Mouse (Mus musculus) adrenal gland, postnatal 25 days (tissue): ENCODE results near the gene Foxd4. TPM values are rescaled to one million over a fixed set of nuclear protein-coding genes. Genes with fewer than 3 reads are reported as not detected.

Experiments used
- DNase-seq: peaks from one replicate; pipeline ENCODE4 v3.0.0; 2021; ENCODE audit warnings: mixed read lengths
- long read RNA-seq: library from polyadenylated mRNA; stranded (forward); transcript quantifications from one replicate; pipeline ENCODE4 v2.0.0, GENCODE M21; 2021
- total RNA-seq: library from RNA; stranded (reverse); gene quantifications from 2 replicates; pipeline ENCODE4 v1.2.3, GENCODE M21; 2021

The Foxd4 gene
- not detected in 2 replicates for total RNA-seq
- long read RNA-seq: 0 reads

DNA sequence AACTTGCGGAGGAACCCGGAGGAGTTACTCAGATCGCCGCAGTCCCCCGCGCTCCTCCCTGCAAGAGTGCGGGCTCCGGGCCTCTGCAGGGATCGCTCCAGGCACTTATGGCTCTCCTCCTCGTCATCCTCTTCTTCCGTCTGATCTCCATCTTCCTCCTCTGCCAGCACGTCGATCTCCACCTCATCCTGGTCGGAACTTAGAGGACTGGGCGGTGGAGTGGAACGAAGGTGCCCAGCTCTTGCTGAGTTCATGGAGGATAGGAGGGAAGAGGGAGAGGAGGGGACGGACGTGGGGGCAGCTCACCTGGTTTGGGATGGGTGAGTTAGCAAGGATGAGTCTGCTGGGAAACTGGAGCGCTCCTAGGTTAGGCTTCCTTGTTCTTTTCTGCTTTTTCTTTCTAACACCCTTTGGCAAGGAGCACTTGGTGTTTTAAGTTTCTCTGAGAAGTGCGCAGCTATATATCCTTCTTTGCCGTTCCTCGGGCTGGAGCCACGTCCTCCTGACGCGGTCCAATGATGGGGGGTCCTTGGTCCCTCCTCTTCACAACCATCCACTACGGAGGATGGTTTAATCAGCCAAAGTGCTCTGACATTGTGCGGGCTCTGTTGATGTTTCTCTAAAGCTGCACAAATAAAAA, at the start of gene Foxd4:
Foxd4 (minus strand) TSS at position 617 of the 640 bp plus-strand sequence.
- no peak for DNase-seq

DNA sequence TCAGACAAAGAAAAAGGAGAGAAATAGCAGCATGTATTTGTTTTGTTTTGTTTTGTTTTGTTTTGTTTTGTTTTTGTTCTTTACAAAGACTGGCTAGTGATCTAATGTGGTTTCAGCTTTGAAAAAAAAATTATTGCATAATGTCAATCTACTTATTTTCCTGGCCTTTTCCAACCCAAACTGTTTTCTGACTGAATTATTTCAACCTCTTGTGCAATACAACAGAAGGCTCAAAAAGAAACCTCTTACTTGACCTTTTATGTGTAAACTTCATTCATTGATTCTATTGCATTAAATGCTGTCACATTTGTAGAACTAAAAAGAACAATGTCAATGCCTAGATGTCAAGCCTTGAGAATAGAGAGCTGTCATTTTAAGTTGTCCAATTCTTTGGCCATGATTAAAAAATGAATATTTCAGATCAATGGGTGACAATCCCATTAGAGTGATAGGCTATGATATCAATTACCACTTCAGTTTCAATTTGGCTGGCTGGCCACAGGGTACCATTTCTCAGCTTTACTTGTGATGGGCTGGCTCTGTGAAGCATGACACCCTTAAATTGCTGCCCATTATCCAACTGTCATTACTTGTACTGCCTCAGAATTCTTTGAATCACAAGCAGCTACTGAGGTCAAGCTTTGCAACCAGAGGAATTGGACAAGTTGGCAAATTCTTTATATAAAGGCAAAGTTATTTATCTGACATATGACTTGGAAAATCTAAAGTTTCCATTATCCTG, 44.7 kb upstream of the Foxd4 start:
- DNase-seq: no peak

DNA sequence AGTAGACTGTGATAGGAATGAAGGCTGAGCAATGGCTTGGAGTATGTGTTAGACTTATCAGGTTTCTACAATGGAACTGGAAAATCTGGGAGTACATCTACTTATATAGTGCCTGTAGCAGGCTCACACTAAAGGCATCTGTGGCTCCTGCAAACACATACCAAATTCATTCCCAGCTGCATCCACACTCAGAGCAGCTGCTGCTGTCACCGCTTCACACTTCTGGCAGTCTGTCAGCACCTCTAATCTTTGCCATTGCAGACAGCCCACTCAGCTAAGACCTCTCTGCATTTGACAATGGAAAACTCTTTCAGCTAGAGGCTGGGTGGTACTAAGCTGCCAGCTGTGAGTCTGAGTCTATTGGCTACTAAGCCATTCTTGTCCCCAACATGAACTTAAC, 36.1 kb upstream of the Foxd4 start:
- no peak for DNase-seq

DNA sequence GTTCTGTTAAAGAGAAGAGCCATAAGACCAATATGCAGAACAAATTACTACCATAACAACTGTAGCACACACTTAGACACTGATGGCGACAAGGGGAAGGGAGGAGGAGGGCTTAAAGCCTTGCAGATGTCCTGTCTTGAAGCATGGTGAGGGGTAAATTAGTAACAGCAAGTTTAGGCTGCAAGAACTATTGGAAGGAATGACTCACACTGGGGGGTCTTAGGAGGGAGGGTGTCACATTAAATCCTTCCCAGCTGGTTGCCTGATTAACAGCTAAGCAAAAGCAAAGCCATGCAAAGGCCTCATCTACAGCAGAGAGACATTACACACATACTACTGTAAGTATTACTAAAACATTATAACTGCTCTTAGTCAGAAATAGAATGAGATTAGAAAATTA, 28.0 kb upstream of the Foxd4 start:
- DNase-seq: no peak

DNA sequence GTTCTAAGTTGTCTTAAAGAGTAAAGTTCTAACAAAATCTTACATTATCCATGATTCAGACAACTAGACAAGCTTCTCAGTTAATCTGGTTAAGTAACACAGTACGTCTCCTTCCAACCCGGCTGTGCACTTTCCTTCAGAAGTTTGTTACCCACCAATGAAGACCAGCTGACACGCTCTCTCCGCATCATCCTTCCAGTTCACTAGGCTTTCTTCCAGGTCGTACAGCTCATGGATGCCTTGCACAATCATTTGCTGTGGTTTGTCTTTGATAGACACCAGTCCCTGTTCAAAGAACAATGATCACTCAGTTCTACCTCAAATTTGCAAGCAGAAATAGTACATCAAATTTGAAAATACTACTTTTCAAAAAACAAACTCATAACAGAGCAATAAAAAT, 19.9 kb upstream of the Foxd4 start:
- DNase-seq: no peak

DNA sequence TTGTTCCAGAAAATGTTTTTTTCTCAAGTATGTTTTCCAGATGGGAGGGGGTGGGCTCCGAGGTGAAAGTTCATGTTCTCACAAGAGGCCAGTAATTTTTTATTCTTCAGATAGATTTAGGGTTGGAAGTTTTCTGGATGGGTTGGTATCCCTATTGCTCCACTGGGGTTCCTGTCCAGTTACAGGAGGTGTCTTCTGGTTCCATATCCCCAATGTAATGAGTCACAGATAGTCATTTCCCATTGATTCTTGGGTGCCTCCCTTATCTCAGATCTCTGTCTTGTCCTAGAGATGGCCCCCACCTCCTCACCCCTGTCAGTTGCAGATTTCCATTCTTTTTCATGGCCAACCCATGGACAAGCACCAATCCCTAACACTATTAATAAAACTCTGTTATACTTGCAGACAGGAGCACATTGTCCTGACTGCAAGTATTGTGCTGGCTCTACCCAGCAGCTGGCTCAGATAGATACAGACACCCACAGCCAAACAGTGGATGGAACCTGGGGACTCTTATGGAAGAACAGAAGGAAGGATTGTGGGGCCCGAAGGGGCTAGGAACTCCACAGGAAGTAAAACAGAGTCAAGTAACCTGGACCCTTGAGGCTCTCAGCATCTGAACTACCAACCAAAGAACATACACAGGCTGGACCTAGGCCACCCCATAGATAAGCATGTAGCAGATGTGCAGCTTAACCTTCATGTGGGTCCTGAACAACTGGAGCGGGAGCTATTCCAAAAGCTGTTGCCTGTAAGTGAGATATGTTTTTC, 7.6 kb upstream of the Foxd4 start:
- DNase-seq: no peak

DNA sequence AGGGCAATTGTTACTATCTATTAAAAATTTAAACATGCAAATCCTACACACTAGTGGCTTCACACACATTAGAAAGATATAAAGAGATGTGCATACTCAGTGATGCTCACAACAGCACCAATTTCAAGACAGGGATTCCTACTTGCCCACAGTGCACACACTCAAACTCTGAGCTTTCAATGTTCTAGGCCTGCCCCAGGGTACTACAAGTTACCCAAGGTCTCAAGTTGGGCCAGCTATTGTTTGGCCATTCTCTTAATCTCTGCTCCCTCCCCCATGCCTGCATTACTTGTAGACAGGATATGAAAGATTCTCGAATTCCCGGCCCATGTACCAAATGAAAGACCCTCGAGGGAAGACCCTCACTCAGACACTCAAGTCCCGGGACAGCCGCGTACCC, 6.7 kb upstream of the Foxd4 start:
- DNase-seq: no peak

DNA sequence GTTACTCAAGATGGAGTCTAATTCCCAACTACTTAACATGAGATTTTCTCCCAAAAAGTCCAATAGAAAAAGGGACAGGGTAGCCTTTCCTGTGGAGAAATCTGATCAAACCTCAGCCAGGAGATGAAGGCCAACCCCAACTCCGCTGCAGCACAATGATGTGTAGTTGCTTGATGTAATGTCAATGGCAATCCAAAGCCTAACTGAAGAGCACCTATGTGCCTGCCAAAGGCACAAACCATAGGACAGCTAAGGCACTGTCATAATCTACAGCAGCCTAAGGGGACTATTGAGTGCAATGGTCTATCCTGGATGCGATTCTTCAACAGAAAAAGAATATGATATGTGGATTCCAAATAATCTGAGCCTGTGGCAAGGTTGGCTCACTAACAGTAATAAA, 1.8 kb upstream of the Foxd4 start:
- no peak for DNase-seq

DNA sequence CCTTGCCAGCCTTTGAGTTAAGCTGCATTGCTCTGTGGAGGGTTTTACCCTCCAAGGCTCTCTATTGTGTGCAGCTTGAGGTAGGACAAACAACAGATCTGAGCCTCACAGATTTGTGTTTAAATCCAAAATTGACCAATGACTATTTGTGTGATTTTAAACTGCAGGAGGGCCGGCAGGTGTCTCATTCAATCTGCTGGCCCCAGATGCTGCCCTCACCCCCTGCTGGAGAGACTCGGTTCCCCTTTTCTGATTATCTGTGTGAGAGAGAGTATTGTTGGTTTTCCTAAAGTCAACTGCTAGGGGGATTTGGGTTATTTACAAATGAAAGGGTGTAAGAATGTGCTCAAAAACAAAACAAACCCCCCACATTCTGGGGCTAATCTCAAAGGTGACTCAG, 1.3 kb upstream of the Foxd4 start:
- DNase-seq: no peak

DNA sequence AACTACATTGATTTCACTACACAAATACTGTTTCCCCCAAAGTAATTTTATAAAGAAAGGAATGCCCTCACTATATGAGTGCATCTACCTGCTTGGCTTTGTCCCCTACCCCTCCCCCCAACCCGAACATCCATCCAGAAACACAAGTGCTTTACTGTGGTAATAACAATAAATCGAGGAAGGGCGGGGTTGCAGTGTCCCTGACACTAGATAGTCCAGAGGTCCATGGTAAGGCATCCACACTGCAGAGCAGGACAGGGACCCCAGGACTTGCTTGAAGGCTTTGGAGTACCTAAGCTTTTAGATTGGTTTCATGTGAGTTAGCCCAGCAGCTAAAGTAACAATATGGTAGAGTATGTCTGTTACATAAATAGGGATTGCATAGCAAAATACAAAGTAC, 669 bp upstream of the Foxd4 start:
- DNase-seq: no peak

DNA sequence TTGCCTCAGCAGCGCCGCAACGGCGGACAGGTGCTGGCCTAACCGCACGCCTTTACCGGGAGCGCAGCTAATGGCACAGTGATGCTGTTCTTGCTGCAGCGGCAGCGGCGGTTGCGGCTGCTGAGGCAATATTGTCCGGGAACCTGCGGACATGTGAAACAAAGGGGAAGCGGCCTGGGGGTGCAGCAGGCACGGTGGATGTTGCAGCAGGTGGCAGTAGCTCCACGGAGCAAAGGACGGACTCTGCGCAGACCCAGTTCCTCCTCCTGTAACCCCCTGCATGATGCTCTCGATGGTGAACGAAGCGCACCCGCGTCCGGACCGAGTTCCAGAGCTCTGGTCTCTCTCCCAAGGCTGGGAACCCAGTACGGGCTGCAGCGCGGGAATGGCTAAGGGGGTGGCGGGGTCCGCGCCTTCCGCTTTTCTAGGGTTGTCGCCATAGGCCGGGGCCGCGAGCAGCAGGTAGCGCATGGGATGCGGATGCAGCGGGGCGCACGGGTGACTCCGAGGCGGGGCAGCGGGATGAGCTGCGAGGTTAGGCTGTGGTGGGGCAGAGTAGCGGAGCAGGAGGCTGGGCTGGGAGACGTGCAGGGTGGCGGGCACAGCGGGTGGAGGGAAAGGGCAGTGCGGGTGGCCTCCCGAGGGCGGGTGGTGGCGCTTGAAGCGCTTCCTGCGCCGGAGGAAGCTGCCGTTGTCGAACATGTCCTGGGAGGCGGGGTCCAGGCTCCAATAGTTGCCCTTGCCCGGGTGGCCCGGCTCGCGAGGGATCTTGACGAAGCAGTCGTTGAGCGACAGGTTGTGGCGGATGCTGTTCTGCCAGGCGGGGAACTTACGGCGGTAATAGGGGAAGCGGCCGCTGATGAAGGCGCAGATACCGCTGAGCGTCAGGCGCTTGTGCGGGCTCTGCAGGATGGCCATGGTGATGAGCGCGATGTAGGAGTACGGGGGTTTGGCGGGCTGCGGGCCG, 1.1 kb downstream of the Foxd4 start:
- DNase-seq: no peak

DNA sequence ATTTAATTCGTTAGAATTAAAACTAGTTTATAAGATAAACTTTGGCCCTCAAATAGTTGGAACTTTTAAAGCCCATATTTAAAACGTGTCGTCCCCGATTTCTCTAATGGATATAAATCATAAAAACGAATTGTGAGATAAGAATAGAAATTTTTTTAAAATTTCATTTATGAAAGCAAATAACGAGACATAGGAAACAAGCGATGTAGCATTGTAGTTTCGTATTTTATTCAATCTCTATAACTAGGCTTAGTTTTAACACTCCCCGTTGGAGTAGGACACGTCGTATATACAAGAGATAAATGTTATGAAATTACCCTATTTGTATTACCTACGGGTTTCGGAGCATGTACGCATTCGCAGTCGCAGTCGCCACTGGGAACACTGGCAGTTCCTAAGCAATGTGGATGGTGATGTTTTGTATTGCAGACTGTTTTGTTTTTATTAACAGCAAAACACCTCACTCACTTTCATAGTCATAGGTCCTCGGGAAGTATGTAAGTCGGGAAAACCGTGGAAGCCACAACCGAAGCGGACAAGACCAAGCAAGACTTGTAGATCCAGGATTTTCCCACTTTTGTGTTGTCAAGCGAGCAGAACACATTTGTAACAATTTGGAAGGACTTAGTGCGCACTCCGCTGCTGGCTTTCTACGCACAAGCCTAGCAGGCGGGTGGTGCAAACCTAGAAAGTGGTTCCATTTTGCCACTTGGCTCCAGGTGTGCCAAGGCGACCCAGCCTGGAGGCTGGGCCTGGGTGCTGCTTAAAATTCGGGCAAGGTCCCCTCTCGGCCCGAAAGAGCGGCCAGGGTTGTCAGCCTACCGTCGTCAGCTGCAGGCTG, 2.0 kb downstream of the Foxd4 start:
- DNase-seq: no peak

DNA sequence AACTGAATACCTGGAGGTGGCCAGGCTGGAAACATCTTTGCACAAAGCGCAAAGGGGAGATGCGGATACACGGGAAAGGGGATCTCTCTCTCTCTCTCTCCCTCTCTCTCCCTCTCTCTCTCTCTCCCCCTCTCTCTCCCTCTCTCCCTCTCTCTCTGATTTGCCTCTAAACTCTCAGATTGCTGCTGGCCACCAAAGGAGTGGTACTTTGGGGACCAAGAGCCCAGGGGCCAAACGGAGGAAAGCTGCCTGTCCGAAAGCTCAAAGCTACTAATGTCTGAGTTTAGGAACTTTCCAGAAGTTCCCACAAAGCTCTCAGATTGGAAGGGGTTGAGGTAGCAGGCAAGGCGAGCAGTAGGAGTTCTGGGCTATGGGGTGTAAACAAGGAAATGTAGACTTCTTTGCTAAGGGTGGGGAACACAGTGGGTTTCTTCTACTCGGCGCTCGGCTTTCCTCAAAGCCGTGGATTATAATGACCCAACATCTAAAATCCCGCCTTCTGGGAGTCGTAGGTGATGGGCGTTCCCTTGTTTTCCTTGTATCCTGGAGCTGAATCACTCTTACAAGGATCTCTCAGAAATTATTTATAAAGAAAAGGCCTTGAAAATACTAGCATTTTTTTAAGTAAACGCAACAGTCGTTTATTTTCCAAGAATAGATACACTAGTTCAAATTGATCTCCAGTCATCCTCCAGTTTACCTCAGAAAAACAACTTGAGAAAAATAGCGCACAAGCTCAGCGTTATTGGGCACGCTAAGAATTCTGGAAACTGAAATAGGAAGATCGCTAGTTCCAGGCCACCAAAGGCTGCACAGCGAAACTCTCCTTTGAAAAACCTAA, 2.9 kb downstream of the Foxd4 start:
- DNase-seq: no peak

DNA sequence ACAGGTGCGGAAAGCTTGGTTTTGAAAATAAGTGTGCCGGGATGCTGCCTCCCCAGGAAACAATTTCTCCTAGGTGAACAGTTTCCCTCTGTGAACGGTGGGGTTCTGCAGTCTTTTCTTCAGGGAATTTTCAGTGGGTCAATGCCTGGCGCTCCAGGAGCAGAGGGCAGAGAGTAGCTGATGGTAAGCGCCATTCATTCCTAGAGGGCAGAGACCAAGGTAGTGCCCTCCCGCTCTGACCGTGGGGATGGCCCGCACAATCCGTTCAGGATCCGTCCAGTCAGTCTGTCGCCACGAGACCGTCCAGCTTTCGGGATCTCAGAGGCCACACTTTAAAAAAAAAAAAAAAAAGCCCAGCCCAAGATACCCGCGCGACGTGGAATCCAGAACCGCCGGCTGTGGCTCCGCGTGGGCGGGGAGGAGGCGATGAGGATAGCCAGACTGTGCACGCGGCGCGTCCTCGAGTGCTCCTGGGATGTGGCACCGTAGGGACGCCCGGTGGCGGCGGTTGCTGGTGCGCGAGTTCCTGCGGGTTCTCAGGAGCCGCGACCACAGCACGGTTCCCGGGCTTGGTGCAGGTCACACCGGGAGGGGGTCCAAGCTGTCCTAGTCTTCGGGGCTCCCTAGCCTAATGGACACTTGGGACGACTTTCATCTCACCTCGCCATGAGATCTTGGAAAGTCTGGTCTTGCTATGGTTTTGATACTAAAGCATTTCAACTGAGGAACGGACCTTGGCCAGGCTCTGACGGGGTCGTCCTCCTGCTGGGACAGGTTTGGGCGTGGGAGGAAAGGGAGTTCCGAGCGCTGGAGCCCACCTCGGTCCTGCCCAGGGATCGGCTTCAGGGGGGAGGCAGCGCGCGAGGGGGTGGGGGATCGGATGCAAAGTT, 3.7 kb downstream of the Foxd4 start:
- no peak for DNase-seq

DNA sequence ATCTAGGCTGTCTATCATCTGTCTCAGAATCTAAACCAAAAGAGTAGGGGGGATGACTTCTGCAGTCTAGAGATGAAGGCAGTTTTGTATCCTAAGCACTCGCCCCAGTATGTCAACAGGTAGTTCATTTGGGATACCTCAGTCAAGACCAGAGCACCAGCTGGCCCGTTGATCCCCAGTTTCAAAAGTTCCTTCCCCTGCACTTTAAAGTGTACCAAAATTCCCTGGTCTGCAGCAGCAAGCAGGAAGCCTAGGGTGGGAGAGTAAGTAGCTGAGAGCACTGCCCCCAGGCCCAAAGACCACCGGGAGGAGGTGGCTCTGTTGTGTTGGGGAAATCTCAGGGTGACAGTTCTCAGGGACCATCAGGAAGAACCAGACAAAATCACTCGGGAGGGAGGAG, 4.5 kb downstream of the Foxd4 start:
- no peak for DNase-seq

DNA sequence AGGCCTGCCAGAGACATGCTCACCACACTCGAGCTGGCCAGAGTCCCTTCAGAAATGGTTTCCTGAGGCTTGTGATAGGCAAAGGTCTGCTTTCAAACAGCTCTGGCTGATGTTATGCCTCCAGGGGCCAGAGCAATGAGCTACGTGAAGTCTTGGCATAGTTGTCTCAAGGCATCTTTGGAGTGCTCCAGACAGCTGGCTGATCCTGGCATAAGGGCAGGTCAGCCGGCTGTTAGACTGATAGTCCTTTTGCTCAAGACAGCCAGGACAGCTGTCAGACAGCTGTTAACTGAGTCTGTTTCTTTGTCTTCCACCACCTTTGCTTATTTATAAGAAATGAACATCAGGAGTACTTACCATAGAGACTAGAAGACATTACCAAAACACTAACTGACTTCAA, 14.1 kb downstream of the Foxd4 start:
- DNase-seq: no peak

DNA sequence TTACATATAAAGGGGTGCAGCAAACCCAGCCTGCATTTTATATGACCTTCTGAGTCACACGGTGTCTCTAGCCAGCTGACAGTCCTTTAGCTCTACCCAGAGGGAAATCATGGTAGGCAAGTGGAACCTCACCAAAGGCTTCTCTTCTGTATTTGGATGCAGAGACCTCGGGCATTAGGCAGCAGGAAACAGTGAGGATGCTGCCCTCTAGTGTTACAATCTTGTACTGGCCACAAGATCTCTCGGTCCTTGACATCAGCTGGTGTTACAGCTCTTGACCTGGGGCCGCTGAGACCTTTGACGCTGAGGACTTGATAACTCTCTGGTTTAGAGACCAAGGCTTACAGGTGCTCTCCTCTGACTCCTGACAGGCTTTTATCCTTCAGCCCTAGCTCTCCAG, 15.5 kb downstream of the Foxd4 start:
- DNase-seq: no peak

DNA sequence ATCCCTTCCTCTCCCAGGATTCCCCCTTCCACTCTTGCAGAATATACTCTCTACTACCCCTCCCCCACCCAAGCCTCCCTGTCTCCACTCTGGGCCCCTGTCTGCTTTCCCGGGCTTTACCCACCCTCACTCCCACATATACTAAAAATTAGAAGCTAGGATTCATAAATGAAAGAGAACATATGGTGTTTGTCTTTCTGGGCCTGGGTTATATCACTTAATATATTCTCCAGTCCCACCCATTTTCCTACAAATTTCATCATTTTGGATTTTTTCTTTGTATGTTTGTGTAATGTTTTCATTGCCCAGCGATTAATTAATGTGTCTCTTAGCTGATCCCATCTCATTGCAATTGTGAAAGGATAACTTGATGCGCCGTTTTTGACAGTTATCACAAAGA, 19.8 kb downstream of the Foxd4 start:
- no peak for DNase-seq
